Mouse (Mus musculus) kidney, postnatal 14 days (tissue): ENCODE data around the gene Pnkd.
"Not testable (repeated sequence)": the region's sequence is repeated elsewhere in the genome, so short reads cannot be mapped to it uniquely, and the experiment has no call there.

Experiments used
- DNase-seq: peaks from one replicate; pipeline ENCODE4 v3.0.0; 2022; ENCODE audit warnings: mixed read lengths

Gene Pnkd

DNA sequence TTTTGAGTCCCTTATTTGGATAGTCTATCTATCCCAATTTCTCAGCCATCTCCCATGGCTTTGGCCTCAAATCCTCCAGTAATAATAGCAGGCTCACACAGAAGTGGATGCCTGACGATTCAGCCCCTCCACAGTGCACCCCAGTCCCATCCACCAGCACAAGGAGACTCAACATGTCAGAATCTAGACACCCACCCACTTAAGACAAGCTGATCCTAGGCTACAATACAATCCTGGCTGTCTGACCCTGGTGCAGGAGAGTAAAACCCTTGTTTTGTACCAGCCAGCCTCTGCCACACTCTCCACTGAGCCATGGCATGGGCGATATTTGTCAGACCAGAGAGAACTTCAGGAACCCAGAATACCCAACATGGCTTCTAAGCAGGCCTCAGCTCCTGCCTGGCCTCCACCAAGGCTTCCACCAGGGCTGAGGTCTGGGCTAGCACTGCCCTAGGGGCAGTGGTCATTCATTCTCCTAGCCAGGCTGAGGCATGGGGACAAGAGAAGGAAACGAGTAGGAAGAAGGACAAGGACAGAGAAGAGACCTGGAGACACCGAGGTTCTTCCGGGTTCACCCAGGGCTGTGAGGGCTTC lies 13.5 kb downstream of the Pnkd start:
- DNase-seq = no peak

DNA sequence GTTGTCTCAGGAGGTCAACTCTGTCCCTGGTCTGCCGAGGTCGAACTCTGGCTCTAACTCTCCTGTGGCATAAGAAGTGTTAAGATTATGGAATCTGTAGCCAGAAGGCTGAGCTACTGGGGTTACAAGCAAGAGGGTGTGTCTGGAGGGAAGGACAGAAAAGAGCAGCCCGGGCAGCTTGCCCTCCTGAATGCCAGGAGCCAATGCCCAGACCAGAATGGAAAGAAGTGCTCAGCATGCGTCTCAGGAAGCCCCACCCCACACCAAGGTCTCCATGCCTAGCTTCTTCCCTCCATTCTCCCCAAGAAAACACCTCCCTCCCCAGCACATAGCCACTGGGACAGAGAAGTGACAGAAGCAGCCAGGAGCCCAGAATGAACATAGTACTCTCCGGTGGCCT lies 14.3 kb downstream of the Pnkd start:
- DNase-seq = no peak

DNA sequence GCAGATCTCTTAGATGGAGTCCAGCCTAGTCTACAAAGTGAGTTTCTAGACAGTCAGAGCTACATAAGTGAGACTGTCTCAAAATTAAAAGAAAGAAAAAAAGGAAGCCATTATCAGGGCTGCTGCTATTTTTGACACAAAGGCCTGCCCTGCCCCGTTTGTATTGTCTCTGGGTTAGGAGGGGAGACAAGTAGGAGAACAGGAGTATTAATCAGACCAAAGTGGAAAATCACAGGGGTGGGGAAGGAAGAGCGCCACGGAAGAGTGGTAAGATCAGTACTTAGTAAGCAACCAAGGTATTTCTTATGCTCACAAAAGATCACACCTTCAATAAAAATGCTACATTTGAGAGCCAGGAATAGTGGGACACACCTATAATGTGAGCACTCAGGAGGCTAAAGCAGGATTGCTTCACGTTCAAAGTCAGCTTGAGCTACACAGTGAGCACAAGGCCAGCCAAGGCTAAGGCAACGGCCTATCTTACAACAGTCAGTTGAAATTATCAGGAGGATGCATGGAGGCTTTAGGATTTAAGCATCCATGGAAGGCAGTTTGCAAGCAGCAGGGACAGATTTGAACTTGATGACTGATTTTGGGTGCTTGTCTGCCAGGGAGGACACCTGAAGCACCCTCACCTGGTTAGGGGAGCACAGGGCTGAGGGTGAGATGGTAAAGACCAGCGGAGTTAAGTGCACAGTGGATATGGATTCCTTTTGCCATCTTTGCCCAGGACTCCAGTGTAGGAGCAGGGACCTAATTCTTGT lies 15.8 kb downstream of the Pnkd start:
- no peak for DNase-seq

DNA sequence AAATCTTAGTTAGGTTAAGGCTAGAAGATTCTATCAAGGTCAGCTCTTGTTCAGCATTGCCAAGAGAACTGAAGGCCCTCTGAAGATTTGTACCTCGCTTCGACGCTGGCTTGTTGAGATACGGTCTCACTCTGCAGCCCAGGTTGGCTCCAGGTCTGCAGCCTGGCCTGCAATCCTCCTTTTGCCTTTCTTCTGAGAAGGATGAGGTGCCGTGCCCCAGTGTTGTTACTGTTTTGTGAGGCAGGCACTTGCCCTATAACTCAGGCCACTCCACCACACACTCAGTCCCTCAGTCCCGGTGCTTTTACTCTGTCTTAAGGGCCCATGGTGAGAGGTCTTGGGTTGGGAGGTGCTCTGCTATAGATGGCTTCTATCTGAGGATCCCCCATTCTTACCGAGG lies 17.5 kb downstream of the Pnkd start:
- DNase-seq = no peak

DNA sequence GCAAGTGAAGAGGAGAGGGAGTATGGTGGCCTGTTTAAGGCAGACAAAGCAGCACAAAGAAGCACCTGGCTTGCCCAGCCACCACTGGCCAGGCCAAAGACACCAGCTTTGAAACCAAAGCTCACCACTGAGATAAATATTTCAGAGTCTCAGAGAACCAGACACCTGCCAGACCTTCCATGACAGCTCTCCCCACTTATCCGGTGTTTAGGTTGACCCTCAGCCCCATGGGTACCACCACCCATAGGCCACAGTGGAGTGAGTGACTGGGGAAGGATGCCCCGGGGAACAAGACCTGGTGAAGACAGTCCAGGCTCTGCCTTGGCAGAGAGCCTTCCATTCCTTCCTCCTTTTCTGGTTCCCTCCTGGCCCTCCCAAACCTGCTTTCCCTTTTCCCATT lies 18.1 kb downstream of the Pnkd start:
- no peak for DNase-seq

DNA sequence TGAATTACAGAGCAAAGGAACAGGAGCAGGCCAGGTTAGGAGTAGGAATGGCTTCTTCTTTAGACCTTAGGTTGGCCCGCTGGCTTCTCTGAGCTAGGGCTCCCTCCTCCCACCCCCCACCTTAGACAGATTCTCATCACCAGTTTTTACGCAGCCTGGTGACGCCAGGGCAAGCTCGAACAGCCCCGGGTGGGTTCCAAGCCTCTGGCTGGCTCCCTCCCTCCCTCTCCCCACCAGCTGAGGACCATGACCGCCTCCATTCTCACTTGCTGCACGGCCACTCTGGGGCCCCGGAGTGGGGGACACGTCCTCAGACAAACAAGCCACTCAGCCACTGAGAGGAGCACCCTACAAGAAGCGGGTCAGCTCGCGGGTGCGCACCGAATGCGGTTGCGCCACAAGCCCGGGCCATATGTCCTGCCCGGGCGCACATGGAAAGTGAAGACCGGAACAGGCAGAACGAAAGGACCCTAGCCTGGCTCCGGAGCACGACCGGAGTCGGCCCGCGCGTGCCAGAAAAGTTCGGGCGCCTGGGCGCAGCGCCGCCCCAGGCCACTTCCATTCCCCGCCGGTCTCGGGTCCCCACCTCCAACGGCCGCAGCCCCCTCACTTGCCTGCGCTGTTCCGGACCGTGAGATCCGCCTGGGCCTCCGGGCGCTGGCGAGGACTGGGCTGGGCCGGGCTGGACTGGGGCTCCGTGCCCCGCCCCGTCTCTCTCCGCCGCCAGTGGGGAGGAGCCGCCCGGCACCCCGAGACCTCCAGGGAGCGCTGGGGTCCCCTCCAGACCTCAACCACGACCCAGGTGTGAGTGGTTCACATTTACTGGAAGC lies 19.0 kb downstream of the Pnkd start:
- peak; percentile 89 for DNase-seq

DNA sequence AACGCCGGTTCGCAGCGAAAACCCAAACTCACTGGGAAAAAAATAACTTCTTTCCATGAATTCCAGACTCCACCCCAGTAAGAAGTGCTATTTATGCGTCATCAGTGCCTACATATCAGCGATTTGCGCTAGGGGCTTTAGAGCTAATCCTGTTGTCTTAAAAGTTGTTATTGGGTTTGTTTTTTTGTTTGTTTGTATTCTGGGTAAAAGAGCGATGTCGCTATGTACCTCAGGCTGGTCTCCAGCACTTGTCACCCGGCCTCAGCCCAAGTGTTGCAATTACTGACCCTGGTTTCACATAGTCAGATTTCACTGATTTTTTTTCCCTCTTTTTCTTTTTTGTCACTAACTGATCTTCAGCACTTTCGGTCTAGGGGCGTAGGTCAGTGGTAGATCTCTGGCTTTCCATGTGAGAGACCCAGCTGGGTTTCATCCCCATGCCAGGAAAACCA lies 19.6 kb downstream of the Pnkd start:
- DNase-seq = no peak

DNA sequence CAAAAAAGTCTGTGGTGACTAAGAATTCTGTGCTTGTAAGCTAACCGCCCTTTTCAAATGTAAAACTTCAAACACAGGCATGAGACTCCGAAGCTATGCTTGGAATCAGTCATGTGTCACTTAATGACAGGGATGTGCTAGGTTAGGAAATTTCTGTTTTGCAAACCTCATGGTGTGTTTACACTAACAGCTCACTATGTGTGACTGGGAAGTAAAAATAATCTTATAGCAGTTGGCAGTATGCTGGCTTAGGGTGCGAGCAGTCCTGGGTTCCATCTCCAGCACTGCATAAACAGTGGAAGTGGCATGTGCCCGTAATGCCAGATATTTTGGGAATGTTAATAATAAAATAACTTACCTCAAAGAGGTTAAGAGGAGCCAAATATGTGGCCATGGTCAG lies 20.2 kb downstream of the Pnkd start:
- no peak for DNase-seq

DNA sequence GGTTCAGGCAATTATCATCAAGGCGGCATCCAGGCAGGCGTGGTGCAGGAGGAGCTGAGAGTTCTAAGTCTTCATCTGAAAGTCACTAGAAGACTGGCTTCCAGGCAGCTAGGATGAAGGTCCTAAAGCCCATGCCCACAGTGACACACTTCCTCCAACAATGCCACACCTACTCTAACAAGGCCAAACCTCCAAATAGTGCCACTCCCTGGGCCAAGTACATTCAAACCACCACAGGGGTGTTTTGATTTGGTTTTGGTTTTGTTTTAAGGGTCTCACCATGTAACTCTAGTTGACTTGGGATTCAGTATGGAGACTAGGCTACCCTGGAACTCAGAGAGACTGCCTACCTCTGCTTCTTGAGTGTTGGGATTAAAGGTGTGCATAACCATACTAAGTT lies 20.8 kb downstream of the Pnkd start, which contains the start of gene Tmbim1:
TSS of gene Tmbim1 (minus strand) at position 101 of the 400 bp plus-strand sequence.
- DNase-seq = no peak

DNA sequence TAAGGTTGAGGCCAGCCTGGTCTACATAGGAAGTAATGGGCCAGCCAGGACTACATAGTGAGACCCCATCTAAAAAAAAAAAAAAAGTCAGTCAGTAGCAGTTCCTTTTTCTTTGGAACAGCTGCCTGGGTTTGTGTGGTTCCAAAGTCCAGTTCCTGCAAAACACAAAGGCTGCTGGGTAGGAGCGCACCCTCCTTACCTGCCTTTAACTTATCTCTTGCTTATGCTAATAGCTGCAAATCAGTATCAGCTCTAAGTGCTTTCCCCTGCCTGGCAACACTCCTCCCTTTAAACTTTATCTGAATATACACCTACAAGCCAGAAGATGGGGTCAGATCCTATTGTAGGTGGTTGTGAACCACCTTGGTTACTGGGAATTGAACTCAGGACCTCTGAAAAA lies 22.4 kb downstream of the Pnkd start:
- DNase-seq = no peak

DNA sequence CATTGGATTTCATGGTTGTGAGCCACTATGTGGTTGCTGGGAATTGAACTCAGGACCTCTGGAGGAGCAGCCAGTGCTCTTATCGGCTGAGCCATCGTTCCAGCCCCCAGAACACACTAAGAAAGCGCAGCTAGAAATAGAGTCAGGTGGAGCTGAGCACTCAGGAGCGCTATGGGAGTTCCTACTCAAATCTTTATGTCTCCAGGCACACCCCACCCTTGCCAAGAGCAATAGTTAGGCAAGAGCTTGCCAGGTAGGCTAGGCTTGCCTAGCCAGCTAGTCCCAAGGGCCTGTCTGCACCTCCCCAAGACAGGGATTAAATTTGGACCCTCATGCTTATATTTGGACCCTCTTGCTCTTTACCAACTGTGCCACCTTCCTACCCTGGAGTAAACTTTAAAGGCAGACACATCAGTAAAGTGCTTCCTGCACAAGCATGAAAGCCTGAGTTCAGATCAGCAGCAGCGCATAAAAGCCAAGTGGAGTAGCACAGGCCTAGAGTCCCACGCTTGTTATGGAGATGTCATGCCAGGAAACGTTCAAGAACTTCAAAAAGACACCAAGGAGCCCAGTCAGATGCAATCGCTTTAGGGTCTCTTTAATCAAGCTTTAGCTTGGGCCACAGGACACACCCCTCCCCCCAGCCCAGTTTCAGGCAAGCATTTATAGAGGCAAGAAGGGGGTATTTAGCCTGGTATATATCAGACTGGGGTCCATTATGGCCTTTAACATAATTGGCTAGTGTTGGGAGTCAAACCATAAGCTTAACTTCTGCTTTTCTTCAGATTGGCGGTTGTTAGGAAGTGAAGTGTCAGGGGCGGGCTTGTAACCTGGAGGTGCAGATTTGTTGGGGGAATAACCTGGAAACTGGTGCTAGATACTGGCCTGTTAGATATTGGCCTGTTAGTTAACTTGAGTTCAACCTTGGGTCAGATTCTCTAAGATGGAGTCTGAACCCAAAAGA lies 23.6 kb downstream of the Pnkd start:
- no peak for DNase-seq

DNA sequence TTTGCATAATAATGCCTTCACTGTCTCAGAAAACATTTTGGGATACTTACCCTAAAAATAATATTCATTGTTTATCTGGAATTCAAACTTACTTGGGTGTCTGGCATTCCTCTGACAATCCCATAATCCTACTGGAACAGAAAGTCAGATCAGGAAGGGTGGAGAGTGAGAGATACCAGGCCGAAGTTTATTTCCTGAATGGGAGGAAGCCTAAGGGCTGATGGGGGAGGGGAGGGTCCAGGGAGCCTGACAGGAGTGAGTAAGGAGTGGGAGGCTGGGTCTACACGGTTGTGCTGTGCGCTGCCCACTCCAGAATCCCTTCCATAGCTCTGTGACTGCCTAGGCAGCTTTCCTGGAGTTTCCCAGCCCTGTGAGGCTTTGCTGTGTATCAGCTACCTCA lies 25.0 kb downstream of the Pnkd start:
- DNase-seq = no peak

DNA sequence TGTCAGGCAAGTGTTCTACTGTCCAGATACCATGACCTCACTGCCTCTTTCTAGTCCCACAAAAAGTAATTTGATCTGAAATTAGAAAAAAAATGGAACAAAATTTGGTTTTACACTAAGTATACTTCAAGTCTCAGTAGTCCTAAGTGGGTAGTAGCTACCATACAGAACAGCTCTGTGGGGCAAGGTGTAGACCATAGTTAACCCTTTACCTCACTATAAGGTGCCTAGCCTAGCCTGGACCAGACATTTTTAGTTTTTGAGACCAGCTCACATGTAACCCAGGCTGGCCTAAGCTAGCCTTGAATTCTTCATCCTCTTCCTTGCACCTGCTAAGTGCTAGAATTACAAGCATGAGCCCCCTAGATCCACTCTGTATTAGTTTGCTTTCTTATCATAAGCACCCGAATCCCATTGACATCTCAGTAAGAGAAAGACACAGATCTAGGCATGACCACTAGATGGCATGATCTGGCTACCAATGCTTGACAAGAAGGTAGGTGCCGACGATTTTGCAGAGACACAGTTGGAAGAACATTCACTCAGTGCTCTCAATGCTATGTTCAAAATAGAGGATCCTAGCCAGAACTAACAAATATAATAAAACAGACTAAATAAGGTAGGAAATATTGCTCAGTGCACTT lies 28.4 kb downstream of the Pnkd start:
- peak; percentile 87 for DNase-seq

DNA sequence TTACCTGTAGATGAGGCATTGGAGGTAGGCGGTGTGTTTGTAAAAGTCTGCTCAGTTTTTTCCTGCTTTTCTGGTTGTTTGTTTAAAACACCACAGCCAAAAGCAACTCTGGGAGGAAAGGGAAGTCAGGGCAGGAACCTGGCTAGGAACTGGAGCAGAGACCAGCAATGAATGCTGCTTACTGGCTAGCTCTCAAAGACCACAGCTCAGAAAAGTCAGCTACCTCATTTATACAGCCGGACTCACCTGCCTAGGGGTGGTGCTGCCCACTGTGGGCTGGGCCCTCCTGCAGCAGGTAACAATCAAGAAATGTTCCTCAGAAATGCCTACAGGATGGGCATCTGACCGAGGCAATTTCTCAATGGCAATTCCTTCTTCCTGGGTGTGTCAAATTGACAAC lies 30.1 kb downstream of the Pnkd start:
- DNase-seq = no peak

DNA sequence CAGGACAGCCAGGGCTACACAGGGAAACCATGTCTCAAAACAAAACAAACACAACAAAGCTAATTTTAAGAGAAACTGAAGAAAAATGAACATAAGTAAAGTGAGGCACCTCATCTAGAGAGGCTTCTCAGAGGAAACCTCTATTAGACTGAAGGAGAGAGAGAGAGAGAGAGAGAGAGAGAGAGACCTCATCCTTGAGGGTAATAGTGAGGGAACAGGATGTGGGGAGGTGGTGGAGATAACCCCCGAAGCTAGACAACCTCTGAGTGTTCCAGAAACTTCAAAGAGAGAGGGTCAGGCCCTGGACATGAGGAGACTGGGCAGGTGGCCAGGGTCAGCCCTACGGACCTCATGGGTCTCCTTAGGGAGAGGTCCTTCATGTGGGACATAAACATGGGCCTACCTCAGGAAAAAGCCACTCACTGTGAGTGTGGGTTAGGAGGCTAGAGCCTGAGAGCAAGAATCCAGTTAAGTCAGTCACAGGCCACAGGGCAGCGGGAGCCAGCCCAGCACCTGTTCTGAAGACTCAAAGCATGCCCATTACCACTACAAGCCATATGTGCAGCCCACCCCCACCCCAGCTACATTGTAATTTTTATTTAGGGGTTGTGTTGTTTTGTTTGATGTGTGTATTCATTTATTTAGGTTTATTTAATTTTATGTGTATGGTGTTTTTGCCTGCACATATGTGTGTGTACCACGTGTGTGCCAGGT lies 31.5 kb downstream of the Pnkd start:
- DNase-seq = no peak

DNA sequence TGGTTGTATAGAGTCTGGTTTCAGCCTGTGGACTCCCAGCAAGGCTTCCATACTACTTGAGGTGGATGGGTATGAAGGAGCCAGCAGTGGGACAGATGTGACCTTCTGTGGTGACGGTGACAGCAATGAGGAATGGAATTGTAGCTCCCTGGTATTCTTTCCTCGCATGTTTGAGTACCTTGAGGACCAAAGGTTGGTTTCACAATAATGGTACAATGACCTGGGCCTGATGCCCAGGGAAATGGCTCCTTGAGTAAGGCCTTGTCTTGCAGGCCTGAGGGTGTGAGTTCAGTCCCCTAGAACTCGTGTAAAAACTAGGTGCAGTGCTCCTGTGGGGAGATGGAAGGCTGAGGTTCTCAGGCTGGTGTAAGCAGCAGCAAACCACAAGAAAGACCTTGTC lies 34.0 kb downstream of the Pnkd start:
- DNase-seq = no peak

DNA sequence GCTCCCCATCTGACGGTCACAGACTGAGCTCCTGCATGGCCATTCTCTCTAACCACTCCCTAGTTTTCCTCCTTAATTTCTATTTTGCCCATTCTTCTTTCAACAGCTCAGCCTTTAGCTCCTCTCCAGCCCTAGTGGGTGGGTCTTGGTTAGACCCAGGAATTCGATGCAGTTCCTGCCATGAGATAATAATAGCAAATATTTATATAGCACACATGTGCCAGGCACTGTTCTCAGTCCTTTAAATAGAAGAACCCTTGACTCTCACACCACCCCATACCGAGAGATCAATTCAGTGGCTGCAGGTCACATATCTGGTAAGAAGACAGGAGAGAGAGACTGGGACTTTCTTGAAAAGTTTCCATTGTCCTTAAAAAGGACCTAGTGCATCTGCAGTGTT lies 36.7 kb downstream of the Pnkd start:
- DNase-seq = no peak

DNA sequence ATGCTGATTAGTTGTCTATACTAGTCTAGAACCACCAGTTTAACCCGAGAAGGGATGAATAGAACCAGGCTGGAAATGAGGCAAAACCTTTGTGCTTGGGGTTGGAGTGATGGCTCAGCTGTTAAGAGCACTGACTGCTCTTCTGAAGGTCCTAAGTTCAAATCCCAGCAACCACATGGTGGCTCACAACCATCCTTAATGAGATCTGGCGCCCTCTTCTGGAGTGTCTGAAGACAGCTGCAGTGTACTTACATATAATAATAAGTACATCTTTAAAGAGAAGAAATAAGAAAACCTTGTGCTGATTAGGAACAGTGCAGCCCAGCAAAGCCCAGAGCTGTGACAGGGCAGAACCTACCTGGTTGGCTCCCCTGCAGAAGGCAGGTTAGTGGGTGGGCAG lies 42.2 kb downstream of the Pnkd start:
- not testable (repeated sequence) for DNase-seq

DNA sequence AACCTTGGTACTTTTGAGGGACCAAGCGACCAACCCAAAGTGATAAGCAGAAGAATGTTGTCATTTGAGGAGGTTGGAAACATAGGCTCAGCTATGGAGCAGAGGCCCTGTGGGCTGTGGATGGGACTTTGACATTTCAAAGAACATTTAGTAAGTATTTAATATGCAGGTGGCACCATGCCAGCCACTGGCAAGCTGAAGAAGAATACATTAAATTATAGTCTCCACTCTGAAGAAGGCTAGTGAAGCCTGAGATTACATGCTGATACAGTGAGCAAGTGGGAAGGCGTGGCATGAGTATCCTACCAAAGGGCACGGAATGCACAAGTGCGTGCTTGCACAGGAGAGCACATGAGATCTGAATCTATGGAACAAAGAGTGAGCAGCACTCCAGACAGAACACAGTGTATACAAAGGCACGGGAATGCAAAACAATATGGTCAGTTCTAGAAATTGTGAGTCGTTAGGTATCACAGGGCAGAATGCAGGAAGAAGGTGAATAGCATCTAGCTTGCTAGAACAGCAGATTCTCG lies 45.2 kb downstream of the Pnkd start:
- peak; percentile 64 for DNase-seq

DNA sequence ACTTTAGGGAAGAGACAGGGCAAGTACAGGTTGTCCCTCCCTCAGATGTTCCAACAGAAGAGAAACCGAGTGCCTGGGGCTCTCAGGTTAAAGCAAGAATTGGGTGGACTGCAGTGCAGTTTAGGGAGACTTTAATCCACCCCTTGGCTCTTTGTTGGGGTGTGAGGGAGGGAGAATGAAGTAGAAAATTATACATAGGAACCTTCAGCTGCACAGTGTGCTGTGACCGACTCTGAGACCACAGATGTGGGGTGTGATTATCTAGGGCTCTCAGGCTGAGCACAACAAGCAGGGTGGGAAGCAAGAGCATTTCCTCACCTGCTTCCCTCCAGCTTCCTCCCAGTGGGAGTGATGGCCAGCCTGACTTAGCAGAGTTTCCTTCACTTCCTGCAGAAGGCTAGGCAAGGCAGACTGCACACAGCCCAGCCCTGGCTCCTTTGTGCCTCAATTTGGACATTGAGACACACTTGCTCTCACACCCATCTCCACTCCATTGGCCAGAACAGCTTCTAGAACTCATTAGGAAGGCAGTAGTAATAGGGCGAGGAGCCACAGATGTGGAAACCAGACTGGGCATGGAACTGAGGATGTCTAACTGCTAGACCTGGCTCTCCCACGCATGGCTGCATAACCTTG lies 46.4 kb downstream of the Pnkd start:
- DNase-seq = peak; percentile 53
